8 mouse cellular contexts compared by ENCODE assay signal in the genomic region with DNA sequence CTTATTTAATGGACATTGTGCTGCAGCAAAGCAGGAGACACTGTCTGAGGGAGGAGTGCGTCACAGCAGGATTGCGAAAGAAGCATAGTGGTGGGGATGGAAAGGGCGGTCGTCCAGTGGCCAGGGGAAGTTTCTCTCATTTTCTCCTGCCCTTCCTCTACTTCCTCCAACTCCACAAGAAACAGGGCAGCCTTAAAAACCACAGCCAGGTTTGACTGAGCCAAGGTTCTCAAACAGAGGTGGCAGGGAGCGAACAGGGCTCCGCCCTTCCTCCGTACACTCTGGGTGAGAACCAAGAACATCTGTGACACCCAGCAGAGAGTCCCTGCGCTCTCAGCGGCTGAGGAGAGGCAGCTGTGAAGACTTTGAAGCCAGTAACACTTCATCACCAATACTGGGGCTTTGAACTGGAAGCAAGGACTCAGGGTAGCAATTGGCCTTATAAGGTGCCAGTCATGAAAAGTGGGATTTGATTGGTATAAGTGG. TPM values are rescaled to one million over a fixed set of nuclear protein-coding genes. Genes with fewer than 3 reads are reported as not detected.
DNase-seq lines count a peak whose midpoint lies in the region; ATAC-seq and TF ChIP-seq lines count a peak whose summit lies in the region.

No protein-coding gene starts in this region.

- peak overlapping the region; percentile 35; the same call in 1 of the 2 replicates for H3K4me2 ChIP-seq in intestine, postnatal 0 days (replicated peaks; ENCODE audit: low read depth)
- H3K4me2 ChIP-seq in hindbrain, embryonic 12.5 days (replicated peaks): no peak overlapping the region

- 0 out of 2 replicates have a peak overlapping the region, but pooled peaks have one; percentile 37 for H3K4me3 ChIP-seq in E14TG2a.4 (replicated peaks; ENCODE audit: low read length)
- H3K4me3 ChIP-seq in intestine, postnatal 0 days (ENCODE audit: low read depth, low read length): no peak overlapping the region
- H3K4me3 ChIP-seq in hindbrain, embryonic 12.5 days: no peak overlapping the region

- H3K4me1 ChIP-seq in E14TG2a.4 (replicated peaks; ENCODE audit: low read depth, low read length): peaks cover 25% of the 10 kb centered on the region
- no peaks in the 10 kb centered on the region for H3K4me1 ChIP-seq in intestine, postnatal 0 days (replicated peaks; ENCODE audit: control insufficient read depth, insufficient read depth, low read length)
- no peaks in the 10 kb centered on the region for H3K4me1 ChIP-seq in hindbrain, embryonic 12.5 days

- no peak overlapping the region for H3K9ac ChIP-seq in intestine, postnatal 0 days (ENCODE audit: low read depth, low read length)
- no peak overlapping the region for H3K9ac ChIP-seq in hindbrain, embryonic 12.5 days

- H3K9me3 ChIP-seq in E14TG2a.4 (ENCODE audit: low read length): no peaks in the 10 kb centered on the region
- H3K9me3 ChIP-seq in intestine, postnatal 0 days (ENCODE audit: control insufficient read depth): no peaks in the 10 kb centered on the region
- no peaks in the 10 kb centered on the region for H3K9me3 ChIP-seq in hindbrain, embryonic 12.5 days (replicated peaks)

- H3K27ac ChIP-seq in intestine, postnatal 0 days (ENCODE audit: low read depth, low read length): no peak overlapping the region
- H3K27ac ChIP-seq in hindbrain, embryonic 12.5 days: no peak overlapping the region

- H3K27me3 ChIP-seq in E14TG2a.4 (ENCODE audit: insufficient read depth, low read length): peaks cover 22% of the 10 kb centered on the region
- no peaks in the 10 kb centered on the region for H3K27me3 ChIP-seq in intestine, postnatal 0 days (replicated peaks; ENCODE audit: control insufficient read depth, insufficient read depth, low read length)
- no peaks in the 10 kb centered on the region for H3K27me3 ChIP-seq in hindbrain, embryonic 12.5 days

- no peak for ATAC-seq in intestine, postnatal 0 days
- peak; percentile 99 for ATAC-seq in megakaryocyte progenitor cell, adult 5-6 weeks (replicated peaks; ENCODE audit: poor library complexity)
- no peak for ATAC-seq in erythroblast, adult 5-6 weeks (replicated peaks; ENCODE audit: low FRiP score, poor library complexity, severe bottlenecking)
- no peak for ATAC-seq in hindbrain, embryonic 12.5 days (ENCODE audit: low FRiP score)

- no peak for TF ChIP-seq CTCF in E14TG2a.4 (conservative IDR thresholded peaks at IDR 0.05; ENCODE audit: low read length)
- no peak for TF ChIP-seq CTCF in intestine, postnatal 0 days (IDR thresholded peaks at IDR 0.05; ENCODE audit: low read depth)

- H3K36me3 ChIP-seq in E14TG2a.4 (ENCODE audit: insufficient read depth, low read length): no peaks in the 10 kb centered on the region
- no peaks in the 10 kb centered on the region for H3K36me3 ChIP-seq in intestine, postnatal 0 days (ENCODE audit: control insufficient read depth, insufficient read depth)
- no peaks in the 10 kb centered on the region for H3K36me3 ChIP-seq in hindbrain, embryonic 12.5 days

- DNase-seq in gastrocnemius, adult 8-10 months (ENCODE audit: low spot score in 2 of 2): peak; percentile 29 to 53
- no peak for DNase-seq in yolk sac, embryonic 10.5 days (ENCODE audit: low spot score)
- DNase-seq in embryo, embryonic 10 days (ENCODE audit: low spot score): no peak

- 42% methylated on average over 9 of the region's 9 CpGs for WGBS in intestine, postnatal 0 days
- 53% methylated on average over 9 of the region's 9 CpGs for WGBS in hindbrain, embryonic 12.5 days

RNA-seq across cellular contexts. Expression of a gene that starts 9.5 kb away (rescaled TPM):
- under 1 TPM; 0.07 to 0.38 (median 0.12) TPM for total RNA-seq in gastrocnemius, adult 8-10 months (2022)
- polyA plus RNA-seq in intestine, postnatal 0 days (2015; fragmentation: Nextera tagmentation; extraction: Ambion mirVana): 0.17 and 0.21 TPM in 2 replicates
- not detected in 2 replicates for total RNA-seq in megakaryocyte progenitor cell, adult 5-6 weeks (2015)
- total RNA-seq in megakaryocyte progenitor cell, adult 5-6 weeks (2017): not detected in 2 replicates
- not detected in 2 replicates for total RNA-seq in erythroblast, adult 5-6 weeks (2015; ENCODE audit: low replicate concordance)
- not detected in 2 replicates for total RNA-seq in erythroblast, adult 5-6 weeks (2017; ENCODE audit: low replicate concordance)
- polyA plus RNA-seq in hindbrain, embryonic 12.5 days (2016; fragmentation: Nextera tagmentation; extraction: Ambion mirVana): 2.1 and 2.2 TPM in 2 replicates

Comparison
In these comparisons a context has a peak if more than half of its experiments do, and no peak if none do; other contexts are left out.
1. DNase-seq: peak in gastrocnemius, adult 8-10 months (2 of 2); none in yolk sac, embryonic 10.5 days (single experiment) and embryo, embryonic 10 days (single experiment).